In genomic region chr10:21922716-21923350, GRCm38 (mm10) we compare ENCODE assay signal across 9 mouse cellular contexts. TPM values are rescaled to one million over a fixed set of nuclear protein-coding genes. Genes with fewer than 3 reads are reported as not detected.
DNase-seq lines count a peak whose midpoint lies in the region; ATAC-seq lines count a peak whose summit lies in the region.
"Had no signal": no experiment of that assay in that cellular context is flagged by ENCODE, and none has a peak within 500 bp of the region (broad histone marks: within the 10 kb centered on the region; RNA-seq: fewer than 3 reads in every experiment).

No protein-coding gene starts in this region.

- WGBS in stomach, embryonic 15.5 days, result 42% methylated on average over 8 of the region's 8 CpGs

- H3K4me3 ChIP-seq in stomach, embryonic 15.5 days (replicated peaks), result no peak overlapping the region
- H3K4me3 ChIP-seq: heart, embryonic 15.5 days had no signal

- no peak for DNase-seq in cerebellum, adult 11 months
- DNase-seq in ovary, postnatal 14 days (ENCODE audit: low spot score), result peak; percentile 14
- DNase-seq in ovary, adult 18-20 months (ENCODE audit: low spot score), result no peak
- DNase-seq in kidney, postnatal 10 days, result peak; percentile 48
- DNase-seq in layer of hippocampus, adult 8-10 months (ENCODE audit: low spot score in 2 of 2), result no peak
- no peak for DNase-seq in left cerebral cortex, postnatal 36 days (ENCODE audit: low spot score in 2 of 2)

- no peaks in the 10 kb centered on the region for H3K36me3 ChIP-seq in stomach, embryonic 15.5 days
- H3K36me3 ChIP-seq: heart, embryonic 15.5 days had no signal

- H3K9ac ChIP-seq in stomach, embryonic 15.5 days, result no peak overlapping the region
- H3K9ac ChIP-seq: heart, embryonic 15.5 days had no signal

- H3K27me3 ChIP-seq in stomach, embryonic 15.5 days (replicated peaks), result no peaks in the 10 kb centered on the region
- H3K27me3 ChIP-seq: heart, embryonic 15.5 days had no signal

- H3K4me1 ChIP-seq in stomach, embryonic 15.5 days, result peaks cover 8% of the 10 kb centered on the region; the same call in 1 of the 2 replicates

- intact Hi-C loops in left cerebral cortex, postnatal 36 days (cut with DNase I), result no loop called here

- H3K27ac ChIP-seq in stomach, embryonic 15.5 days, result peak overlapping the region; percentile 46

- ATAC-seq in cerebellum, adult (ENCODE audit: insufficient number of reproducible peaks, low FRiP score, low TSS enrichment), result 0 out of 2 replicates have a peak, but pooled peaks have one; percentile 19
- ATAC-seq in stomach, embryonic 15.5 days (ENCODE audit: insufficient read depth, low FRiP score, low read depth), result no peak

- H3K4me2 ChIP-seq in stomach, embryonic 15.5 days, result peak overlapping the region; percentile 33

- H3K9me3 ChIP-seq in stomach, embryonic 15.5 days, result no peaks in the 10 kb centered on the region
- H3K9me3 ChIP-seq: heart, embryonic 15.5 days had no signal

RNA-seq across cellular contexts. Expression of gene Sgk1, which starts 40.8 kb away (rescaled TPM):
- 31.2 and 32.6 TPM in 2 replicates for polyA plus RNA-seq in stomach, embryonic 15.5 days (2015; fragmentation: Nextera tagmentation; extraction: Ambion mirVana)
- total RNA-seq in layer of hippocampus, adult 8-10 months (2022), result 100 to 1,000 TPM in 3 of 4 experiments, 10 to 100 TPM in 1; 75.5 to 160 (median 130) TPM
- total RNA-seq in left cerebral cortex, postnatal 36 days (2021), result 100 to 1,000 TPM in 1 of 2 experiments, 10 to 100 TPM in 1; 71.3 to 111 TPM

Comparison
In these comparisons a context has a peak if more than half of its experiments do, and no peak if none do; other contexts are left out.
1. DNase-seq: peak in ovary, postnatal 14 days (single experiment) and kidney, postnatal 10 days (single experiment); none in cerebellum, adult 11 months (single experiment), ovary, adult 18-20 months (single experiment), layer of hippocampus, adult 8-10 months (0 of 2) and left cerebral cortex, postnatal 36 days (0 of 2).